Mouse (Mus musculus) bone marrow, adult 2 months (tissue): ENCODE measurements around the gene Fndc3b. TPM values are rescaled to one million over a fixed set of nuclear protein-coding genes. Genes with fewer than 3 reads are reported as not detected.
"Not testable (repeated sequence)": the region's sequence is repeated elsewhere in the genome, so short reads cannot be mapped to it uniquely, and the experiment has no call there.

Experiments used
- H3K27ac ChIP-seq: fragments of 200-500 bp; 2 replicates; pipeline ENCODE4 v1.5.1; 2012; ENCODE audit warnings: low read depth, mild to moderate bottlenecking, control low read depth, inconsistent platforms, low read length; ENCODE audit not compliant: control insufficient read depth, poor library complexity, insufficient read depth
- H3K4me1 ChIP-seq: fragments of 200-500 bp; 2 replicates; pipeline ENCODE4 v1.6.1; 2011; ENCODE audit warnings: low read length; ENCODE audit not compliant: control insufficient read depth, insufficient read depth
- H3K4me3 ChIP-seq: fragments of 200-500 bp; replicated peaks from 2 replicates; pipeline ENCODE3; 2011; ENCODE audit warnings: mild to moderate bottlenecking, low read depth, low read length, control low read depth; ENCODE audit not compliant: control insufficient read depth
- CTCF ChIP-seq: fragments of 200-500 bp; IDR thresholded peaks from 2 replicates; pipeline ENCODE4 v1.5.1; 2011; ENCODE audit warnings: low read length, control low read depth; ENCODE audit not compliant: control insufficient read depth, insufficient read depth
- POLR2A ChIP-seq: fragments of 200-500 bp; IDR thresholded peaks from 2 replicates; pipeline ENCODE4 v1.6.1; 2011; ENCODE audit warnings: low read depth, mild to moderate bottlenecking, control low read depth, low read length, borderline replicate concordance; ENCODE audit not compliant: control insufficient read depth
- WGBS: fragments of 180-500 bp; shearing (Covaris S2); methylation state at CpG from one replicate; pipeline ENCODE4 v1.1.7; 2018; 5-methylcytosine and 5-hydroxymethylcytosine counted together
- polyA plus RNA-seq: library from polyadenylated mRNA; stranded (reverse); fragments of >200 nt; gene quantifications from 2 replicates; pipeline ENCODE4 v1.2.4, GENCODE M21; 2011; ENCODE audit warnings: low replicate concordance; ENCODE audit not compliant: missing spikeins, insufficient read depth, insufficient read length

Gene Fndc3b
- polyA plus RNA-seq, 1 experiment, result 4.2 TPM

DNA sequence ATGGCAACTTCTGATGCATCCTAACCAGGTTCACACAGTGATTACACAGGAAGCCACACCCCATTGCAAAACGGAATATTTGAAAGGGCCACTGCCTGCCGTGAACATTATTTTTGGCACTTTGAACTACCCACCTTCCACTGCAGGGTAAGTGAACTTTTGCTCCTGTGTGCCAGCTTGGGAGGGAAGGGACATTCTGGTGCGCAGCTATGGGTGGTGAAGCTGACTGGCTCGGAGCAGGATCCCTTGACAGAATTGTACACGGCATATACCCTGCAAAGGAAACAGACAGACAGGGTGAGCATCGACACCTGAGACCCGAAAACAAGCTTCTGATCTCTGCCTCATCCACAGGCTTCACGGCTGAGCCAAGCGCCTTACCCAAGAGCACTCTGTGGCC is 220.2 kb downstream of the Fndc3b start:
- TF ChIP-seq POLR2A (no peak), CTCF (no peak)
- 79% methylated on average over 9 of the region's 9 CpGs for WGBS

DNA sequence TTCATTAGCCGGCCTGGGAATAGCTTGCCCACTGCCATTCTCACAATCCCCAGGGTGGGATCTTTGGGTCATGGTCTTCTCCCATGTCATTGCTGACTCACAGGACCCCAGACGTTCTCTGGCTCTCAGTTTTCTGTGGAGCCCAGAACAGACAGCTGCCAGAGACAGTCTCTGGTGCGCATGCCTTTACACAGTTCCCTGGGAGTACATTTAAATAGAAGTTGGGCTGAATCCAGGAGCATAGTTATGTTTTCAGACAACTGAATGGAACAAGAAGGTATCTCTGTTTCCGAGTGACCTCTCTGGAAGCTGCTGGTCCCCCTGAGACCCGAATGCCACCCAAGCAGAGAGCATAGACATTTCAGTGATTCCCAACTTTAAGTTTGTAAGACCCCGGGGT is 221.6 kb downstream of the Fndc3b start:
- Histone ChIP-seq H3K4me1 (peaks cover 1% of the 10 kb centered on the region), H3K4me3 (no peak overlapping the region), H3K27ac (no peak overlapping the region)
- TF ChIP-seq POLR2A, result no peak
- no peak for TF ChIP-seq CTCF
- WGBS, result 84% methylated on average over 6 of the region's 6 CpGs

More for the DNA sequence above, 220.2 kb downstream of the Fndc3b start:
- no peak overlapping the region for H3K27ac ChIP-seq
- peaks cover 1% of the 10 kb centered on the region for H3K4me1 ChIP-seq
- H3K4me3 ChIP-seq, result no peak overlapping the region

DNA sequence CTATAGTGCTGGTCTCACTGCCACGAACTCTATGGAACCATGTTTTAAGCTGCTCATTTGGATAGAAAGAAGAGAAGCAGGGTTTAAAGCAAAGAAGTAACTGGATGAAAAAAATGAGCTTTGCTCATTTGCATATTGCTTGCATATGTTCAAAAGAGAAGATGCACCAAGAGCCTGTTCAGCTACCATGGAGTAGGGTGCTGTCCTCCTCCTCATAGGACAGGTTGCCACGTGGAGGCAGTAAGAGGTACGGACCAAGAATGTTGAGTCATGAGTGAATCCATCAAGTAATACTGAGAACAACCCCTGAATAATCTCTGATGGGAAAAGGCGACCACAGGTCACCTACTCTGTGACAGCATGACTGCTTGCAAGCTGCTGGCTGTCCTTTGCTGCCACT is 226.0 kb downstream of the Fndc3b start:
- Histone ChIP-seq H3K4me1 (no peaks in the 10 kb centered on the region; the same call in 1 of the 2 replicates), H3K27ac (no peak overlapping the region), H3K4me3 (no peak overlapping the region)
- no peak for TF ChIP-seq POLR2A
- no peak for TF ChIP-seq CTCF
- 80% methylated on average over 4 of the region's 4 CpGs for WGBS

DNA sequence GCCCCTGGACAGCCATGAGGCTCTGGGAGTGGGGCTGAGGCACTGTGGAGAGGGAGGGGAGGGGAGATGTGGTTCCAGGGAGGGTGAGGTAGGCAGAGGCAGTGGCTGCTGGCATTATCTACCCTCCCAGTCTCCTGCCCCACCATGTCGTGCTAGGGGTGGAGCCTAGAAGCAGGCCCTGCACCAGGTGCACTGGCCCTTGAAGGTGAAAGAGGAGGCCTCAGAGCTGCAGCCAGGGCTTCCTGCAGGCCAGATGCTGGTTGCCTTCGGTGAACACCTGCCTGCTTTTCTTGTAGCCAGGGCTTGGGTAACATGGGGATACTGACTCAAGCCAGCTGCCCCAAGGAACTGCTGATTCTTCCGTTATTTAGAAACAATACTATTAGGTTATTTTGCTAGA is 226.4 kb downstream of the Fndc3b start:
- no peak overlapping the region for H3K4me3 ChIP-seq
- H3K27ac ChIP-seq, result no peak overlapping the region
- 71% methylated on average over 3 of the region's 3 CpGs for WGBS
- no peaks in the 10 kb centered on the region; the same call in 1 of the 2 replicates for H3K4me1 ChIP-seq
- TF ChIP-seq POLR2A (no peak), CTCF (no peak)

DNA sequence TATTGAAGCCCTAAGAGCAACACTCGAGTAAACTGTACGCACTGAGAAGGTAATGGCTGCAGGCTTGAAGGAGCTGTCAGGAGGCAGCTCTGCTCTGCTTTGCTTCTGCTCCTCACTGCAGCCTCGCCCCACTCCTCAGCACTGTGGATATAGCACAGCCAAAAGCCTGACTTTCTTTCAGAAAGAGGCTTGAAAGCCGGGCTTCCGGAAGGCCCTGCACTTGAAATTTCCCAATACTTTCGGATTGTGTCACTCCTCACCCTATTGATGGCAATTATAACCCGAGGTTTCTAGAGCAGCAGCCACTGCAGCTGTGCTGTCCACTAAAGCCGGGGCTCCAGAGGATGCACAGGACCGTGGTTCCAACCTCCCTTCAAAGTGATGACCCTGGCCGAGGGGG is 227.3 kb downstream of the Fndc3b start:
- no peak overlapping the region for H3K4me3 ChIP-seq
- WGBS, result 74% methylated on average over 10 of the region's 10 CpGs
- no peaks in the 10 kb centered on the region; the same call in 1 of the 2 replicates for H3K4me1 ChIP-seq
- H3K27ac ChIP-seq, result no peak overlapping the region
- TF ChIP-seq CTCF (no peak), POLR2A (no peak)

DNA sequence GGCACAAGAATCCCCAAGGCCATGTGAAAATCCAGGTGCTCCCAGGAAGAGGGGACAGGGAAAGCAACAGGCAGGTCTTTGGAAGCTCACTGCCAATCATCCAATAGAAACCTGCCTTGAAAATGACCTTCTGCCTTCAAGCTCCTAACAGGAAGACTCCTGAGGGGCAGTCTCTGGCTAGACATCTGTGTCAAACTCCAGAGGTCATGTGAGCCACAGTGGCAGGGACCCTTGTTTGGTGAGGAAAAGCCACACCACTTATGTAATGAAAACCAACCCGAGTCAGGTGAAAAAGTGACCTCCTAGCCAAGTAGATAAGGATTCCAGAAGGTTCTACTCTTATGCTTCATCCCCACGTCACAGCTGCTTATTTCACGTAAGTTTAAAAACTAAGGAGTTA is 227.8 kb downstream of the Fndc3b start:
- no peak overlapping the region for H3K27ac ChIP-seq
- 69% methylated on average over 3 of the region's 3 CpGs for WGBS
- no peak overlapping the region for H3K4me3 ChIP-seq
- TF ChIP-seq CTCF (no peak), POLR2A (no peak)
- H3K4me1 ChIP-seq, result no peaks in the 10 kb centered on the region; the same call in 1 of the 2 replicates

DNA sequence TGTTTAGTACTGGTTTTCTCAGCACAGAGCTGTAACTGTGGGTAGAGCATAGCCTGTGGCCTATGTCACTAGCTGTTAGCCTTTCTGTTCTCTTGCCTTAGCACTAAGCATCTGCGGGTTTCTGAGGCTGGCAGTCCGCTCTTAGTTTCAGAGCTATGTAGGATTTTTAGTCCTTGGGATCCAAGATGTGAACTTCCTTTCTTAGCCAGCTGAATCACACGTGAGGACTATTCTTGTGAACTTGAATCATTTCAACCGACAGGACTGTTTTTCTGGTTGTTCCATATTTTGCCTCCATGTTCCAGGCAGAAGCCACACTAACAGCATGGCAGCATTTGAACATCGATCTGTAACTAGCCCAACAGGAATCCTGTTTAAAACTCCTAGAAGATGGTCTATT is 229.4 kb downstream of the Fndc3b start:
- no peak overlapping the region for H3K27ac ChIP-seq
- no peak for TF ChIP-seq POLR2A
- no peak for TF ChIP-seq CTCF
- H3K4me1 ChIP-seq, result no peaks in the 10 kb centered on the region; the same call in 1 of the 2 replicates
- WGBS, result 82% methylated on average over 5 of the region's 5 CpGs
- H3K4me3 ChIP-seq, result no peak overlapping the region

DNA sequence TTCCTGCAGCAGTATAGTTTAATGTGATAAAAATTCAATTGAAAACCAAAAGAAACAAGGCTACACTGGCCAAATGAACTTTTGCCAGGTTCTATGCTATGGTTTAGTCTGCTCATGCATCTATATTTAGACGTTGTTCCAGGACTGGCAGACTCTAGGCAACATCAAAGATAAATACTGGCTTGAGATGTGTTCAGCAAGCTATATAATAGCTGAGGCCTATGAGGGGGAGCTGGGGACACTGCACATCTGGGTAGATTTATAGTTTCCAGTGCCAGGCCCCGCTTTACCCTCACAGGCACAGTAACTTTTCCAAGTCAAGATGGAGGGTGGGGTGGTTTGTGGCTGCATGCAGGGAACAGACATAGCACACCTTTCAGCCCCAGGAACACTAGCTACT is 231.7 kb downstream of the Fndc3b start:
- WGBS, result 81% methylated on average over 2 of the region's 2 CpGs
- Histone ChIP-seq H3K4me1 (no peaks in the 10 kb centered on the region; the same call in 1 of the 2 replicates), H3K4me3 (no peak overlapping the region), H3K27ac (no peak overlapping the region)
- TF ChIP-seq CTCF (no peak), POLR2A (no peak)

DNA sequence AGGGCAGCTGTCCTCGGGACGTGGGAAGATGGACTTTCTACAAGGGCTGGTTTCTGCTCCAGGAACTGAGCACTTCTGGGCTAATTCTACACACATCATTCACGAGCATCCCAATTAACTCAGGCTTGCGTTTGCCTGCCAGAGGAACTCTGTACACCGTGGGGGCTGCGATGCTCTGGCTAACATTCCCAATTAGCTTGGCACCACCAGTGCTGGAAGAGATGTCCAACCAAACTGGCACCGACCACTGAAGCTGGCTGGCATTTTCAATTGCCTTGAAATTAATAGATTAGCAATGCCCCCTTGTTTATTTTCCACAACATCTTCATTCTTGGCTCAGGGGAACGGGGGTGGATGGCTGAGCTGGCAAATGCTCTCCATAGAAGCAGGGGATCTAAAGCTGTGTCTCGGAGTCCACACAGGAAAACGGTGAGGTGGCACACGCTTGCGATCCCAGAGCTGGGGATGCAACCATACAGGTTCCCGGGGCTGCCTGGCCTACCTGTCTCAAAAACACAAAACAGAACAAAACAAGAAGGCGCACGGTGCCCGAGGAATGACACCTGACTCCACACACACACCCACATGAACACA is 232.4 kb downstream of the Fndc3b start:
- no peak for TF ChIP-seq CTCF
- no peak for TF ChIP-seq POLR2A
- Histone ChIP-seq H3K4me3 (no peak overlapping the region), H3K27ac (no peak overlapping the region), H3K4me1 (no peaks in the 10 kb centered on the region; the same call in 1 of the 2 replicates)
- WGBS, result 82% methylated on average over 16 of the region's 16 CpGs

DNA sequence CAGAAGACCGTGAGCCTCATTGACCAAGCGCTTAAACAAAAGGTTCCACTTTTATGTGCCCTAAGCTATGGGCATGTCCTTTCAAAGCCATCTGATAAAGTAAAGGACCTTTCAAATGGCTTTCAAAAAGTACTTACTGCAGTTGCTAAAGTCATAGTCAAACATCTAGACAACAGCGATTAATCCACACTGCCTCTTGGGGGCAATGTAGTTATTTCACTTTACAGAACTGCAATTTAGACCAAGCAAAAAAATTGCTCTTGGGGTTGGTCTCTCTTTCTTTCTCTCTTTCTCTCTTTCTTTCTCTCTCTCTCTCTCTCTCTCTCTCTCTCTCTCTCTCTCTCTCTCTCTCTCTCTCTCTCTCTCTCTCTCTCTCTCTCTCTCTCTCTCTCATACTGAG is 233.4 kb downstream of the Fndc3b start:
- not testable (repeated sequence) for H3K4me1 ChIP-seq, H3K27ac ChIP-seq, H3K4me3 ChIP-seq
- WGBS, result 84% methylated on average over 3 of the region's 3 CpGs
